Mouse (Mus musculus): Measurements from ENCODE around the gene Zscan26.
"Not testable (repeated sequence)": the region's sequence is repeated elsewhere in the genome, so short reads cannot be mapped to it uniquely, and the experiment has no call there.

The Zscan26 gene

GRCm38 (mm10) chr13:21453449-21453848 is at the start of gene Zscan26:
Gene Zscan26 (minus strand): TSS chr13:21453730.
- peak; percentile 68 for DNase-seq (ENCODE audit: low spot score)

DNA sequence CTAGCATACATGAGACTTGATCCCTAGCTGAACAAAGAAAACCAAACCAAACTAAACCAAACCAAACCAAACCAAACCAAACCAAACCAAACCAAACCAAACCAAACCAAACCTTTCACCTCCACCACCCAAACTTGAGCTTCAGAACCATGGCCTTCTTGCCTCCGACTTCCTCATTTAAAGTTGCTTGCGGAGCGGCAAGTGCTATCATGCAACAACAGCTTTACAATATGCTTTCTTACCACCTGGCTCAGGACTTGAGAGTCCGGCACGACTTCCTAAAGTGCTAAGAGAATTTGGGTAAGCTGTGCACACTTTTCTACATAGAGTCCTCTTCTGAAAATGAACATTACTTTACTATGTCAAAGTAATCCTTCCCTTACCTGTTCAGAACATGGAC is 48.8 kb upstream of the Zscan26 start:
- DNase-seq (ENCODE audit: low spot score): no peak

DNA sequence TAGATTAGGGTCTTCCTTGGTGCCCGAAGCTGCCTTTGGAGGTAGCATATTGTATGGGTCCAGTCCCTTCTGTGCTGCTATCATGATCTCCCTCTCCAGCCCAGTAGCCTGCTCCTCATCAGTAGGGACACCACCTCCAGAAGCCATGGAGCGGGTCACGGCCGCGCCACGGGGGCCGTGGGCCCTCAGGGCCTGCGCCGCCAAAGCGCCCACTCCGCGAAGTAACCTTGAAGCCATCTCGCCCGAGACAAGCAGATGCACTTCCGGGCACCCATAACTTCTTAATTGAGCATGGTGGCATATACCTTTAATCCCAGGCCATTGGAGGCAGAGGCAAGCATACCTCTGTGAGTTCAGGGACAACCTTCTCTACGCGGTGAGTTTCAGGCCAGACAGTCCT is 47.7 kb upstream of the Zscan26 start, which contains the start of gene Gm11273:
TSS of gene Gm11273 (minus strand) at position 237 of the 400 bp plus-strand sequence.
- DNase-seq (ENCODE audit: low spot score): not testable (repeated sequence)

DNA sequence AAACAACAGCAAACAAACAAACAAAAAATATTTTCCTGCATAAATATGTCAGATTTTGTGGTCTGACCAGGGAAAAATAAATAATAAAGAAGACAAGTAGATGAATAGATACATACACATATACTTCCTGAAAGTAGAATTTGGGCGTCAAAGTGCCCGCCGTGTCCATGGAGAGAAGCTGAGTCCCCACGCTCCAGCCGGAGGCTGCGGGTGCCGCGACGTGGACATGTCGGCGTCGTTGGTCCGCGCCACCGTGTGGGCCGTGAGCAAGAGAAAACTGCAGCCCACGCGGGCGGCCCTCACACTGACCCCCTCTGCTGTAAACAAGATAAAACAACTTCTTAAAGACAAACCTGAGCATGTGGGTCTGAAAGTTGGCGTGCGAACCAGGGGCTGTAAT is 41.5 kb upstream of the Zscan26 start, which contains the start of gene AK157302:
TSS of gene AK157302 (plus strand) at position 144 of the 400 bp plus-strand sequence.
- DNase-seq (ENCODE audit: low spot score): no peak

DNA sequence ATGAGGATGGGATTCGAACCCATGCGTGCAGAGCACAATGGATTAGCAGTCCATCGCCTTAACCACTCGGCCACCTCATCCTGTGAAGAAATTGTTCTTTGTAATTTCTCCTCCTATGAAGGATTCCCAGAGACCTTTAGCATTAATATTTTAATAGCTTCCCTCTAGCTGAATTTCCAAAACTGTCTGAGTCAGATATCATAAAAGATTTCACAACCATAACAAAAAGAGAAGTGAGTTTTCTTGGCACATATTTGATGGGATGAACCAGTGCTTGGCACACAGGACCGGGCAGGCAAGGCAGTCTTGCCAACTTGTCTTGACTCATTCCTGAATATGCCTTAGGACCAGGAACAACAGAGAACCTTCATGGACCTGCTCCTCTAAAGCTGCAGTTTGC is 39.3 kb upstream of the Zscan26 start:
- no peak for DNase-seq (ENCODE audit: low spot score)

DNA sequence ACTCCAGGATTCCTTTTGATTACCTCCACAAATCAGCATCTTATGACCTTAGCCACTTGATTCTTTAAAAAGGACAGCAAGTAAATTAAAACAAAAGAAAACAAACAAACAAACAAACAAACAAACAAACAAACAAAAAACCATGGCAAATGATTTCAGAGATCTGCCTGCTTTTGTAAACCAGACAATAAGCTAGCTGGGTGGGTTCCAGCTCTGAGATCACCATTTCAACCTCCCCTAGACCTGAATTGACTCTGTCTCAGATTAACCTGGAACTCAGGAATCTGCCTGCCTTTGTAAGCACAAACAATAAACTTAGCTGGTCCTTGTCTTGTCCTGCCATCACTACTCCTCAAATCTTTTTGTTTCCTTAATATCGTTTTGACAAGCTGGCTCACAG is 33.4 kb upstream of the Zscan26 start:
- DNase-seq (ENCODE audit: low spot score): no peak

DNA sequence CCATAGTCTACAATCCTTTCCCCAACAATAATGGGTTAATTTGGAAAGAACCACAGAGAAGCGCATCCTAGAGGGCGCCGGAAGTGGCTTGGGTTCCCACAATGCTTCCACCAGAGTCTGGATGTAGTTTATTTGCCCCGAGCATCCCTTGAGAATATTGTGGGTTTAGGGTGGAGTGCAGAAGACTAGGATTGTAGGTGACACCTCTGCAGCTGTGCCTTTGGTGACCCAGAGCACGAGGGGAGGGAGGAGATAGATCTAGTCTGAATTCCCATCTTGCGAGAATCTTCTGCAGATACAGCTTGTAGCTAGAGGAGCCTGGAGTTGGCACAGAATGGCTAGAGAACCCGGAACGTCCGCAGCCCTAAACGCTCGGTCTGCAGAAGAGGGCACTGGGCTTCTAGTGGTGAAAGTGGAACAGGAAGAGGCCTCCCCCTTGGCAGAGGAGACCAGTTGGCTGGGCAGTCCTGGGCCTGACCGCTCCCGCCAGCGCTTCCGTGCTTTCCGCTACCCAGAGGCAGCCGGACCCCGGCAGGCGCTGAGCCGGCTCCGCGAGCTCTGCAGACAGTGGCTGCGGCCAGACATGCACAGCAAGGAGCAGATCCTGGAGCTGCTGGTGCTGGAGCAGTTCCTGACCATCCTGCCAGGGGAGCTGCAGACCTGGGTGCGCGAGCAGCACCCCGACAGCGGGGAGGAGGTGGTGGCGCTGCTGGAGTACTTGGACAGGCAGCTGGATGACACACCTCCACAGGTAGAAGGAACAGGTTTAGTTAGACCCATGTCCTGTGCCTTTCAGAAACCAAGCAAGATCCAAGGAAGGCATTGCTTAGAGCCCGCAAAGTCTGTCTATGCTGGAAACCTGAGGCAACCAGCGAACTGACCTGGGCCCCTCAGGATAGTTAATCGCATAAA is 25.5 kb upstream of the Zscan26 start, which contains the start of the genes Zkscan4 and Gm10065:
TSS of gene Zkscan4 (plus strand) at position 149 of the 912 bp plus-strand sequence.
TSS of gene Gm10065 (minus strand) at position 683 of the 912 bp plus-strand sequence.
- DNase-seq (ENCODE audit: low spot score): peak; percentile 57

- DNase-seq (ENCODE audit: low spot score): no peak
These were observed 18.9 kb upstream of the Zscan26 start for GRCm38 (mm10) chr13:21472427-21472826.

DNA sequence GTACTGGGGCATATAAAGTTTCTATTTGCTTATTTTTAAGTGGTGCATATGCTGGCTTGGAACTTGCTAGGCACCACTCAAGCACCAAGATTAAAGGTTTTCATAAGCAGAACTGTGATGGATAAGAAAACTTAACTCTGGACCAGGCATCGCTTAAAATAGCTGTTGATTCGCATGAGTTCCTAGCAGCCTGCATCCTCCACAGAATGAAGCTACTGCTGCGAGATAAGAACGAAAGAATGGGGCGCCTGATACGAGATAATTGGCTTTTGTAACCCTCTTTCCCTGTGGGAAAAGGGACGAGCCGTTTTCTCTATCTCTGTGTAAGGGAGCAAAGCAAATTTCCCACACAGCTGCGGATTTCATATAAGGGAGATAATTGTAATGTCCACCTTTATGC is 15.6 kb upstream of the Zscan26 start:
- no peak for DNase-seq (ENCODE audit: low spot score)

DNA sequence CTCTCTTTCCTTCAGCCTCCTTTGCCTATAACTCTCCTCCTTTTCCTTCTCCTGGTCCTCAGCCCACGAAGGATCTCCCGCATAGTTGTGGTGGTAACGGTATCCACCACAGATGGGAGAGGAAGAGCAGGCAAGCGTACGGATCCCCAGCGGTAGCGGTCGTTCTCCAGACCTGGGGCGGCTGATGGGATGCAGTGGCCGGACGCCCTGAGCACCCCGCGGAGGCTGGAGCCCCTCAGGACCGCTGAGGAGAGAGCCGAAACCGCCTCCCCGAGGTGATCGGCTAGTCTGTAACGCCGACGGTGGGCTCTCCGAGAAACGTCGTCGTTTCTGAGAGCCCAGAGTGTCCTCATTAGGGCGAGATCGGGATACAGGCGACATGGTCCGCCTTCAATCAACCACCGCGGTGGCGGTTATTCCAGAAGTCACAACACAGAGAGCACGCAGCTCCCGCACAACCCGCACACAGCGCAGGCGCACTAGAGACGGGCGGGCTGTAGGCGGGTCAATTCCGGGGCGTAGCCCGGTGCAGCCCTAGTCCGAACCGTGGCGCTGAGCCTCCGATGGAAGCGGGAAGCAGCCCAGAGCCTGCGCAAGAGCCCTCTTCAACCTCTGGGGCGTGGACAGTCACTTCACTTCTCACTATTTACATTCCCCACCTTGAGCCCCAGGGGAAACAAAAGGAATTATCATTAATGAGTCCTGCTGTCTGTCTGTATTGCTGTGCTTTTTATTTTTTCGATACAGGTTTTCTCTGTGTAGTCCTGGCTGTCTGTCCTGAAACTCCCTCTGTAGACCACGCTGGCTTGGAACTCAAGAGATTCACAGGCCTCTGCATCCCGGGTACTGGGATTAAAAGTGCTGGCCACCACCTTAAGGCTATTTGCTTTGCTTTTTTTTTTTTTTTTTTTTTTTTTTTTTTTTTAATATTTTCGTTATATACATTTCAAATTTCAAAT is 14.8 kb upstream of the Zscan26 start, which contains the start of gene Nkapl:
TSS of gene Nkapl (minus strand) at position 449 of the 959 bp plus-strand sequence.
- peak; percentile 48 for DNase-seq (ENCODE audit: low spot score)

DNA sequence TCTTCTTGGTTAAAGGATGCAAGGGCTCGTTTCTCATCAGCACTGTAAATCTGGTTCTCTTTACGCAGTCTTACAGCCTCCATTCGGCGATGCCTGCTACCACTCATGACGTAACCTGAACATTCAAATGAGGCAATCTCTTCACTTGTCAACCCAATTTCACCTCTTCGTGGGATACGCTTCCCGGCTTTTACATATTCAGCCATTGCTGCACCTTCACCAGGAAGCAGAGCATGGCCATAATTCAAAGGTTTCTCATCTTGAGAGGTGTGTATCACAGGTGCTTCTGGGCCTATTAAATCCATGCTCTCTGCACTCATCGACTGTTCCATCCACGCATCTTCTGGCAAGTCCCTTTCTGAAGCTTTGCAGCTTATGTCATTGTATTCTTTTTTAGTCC is 13.8 kb upstream of the Zscan26 start:
- DNase-seq (ENCODE audit: low spot score): no peak

DNA sequence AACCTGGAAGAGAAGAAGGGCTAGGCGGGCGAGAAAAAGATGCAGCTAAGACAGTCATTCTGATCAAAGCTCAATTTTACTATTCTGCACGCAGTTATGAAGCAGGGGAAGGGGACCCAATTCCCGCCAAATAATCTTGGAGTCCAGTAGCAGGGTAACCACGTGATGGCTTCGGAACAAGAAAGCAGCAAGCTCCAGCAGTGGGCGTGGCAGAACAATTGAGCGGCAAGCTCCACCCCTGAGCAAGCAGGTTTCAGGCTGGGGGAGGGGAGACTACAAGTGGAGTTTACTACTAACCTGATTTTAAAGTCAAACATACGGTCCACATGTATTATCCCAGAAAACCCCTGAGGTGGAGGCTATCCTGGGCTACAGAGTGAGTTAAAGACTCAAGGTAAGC is 9.0 kb upstream of the Zscan26 start:
- not testable (repeated sequence) for DNase-seq (ENCODE audit: low spot score)

GRCm38 (mm10) chr13:21456347-21456746 is 2.8 kb upstream of the Zscan26 start:
- DNase-seq (ENCODE audit: low spot score): no peak

GRCm38 (mm10) chr13:21454133-21454532 is 603 bp upstream of the Zscan26 start:
- DNase-seq (ENCODE audit: low spot score): no peak

DNA sequence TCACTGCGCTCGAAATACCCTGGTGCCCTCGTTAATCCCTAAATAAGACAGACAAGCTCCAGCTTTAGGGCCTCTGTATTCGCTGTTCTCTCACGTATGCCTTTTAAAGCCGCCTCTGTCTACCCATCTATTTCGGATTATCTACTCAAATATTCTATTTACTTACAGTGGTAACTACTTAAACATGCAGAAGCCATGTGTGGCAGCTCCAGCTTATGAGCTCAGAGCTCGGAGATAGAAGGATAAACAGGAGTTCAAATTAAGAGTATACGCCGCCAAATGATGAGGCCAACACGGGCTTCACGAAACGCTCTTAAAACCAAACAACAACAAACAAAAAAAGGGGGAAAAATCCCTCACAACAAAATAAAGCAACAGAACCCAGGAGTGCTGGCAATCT is 488 bp downstream of the Zscan26 start:
- DNase-seq (ENCODE audit: low spot score): no peak

- DNase-seq (ENCODE audit: low spot score): no peak
These were observed 5.5 kb downstream of the Zscan26 start for GRCm38 (mm10) chr13:21447856-21448614.

GRCm38 (mm10) chr13:21446796-21447195 is 6.7 kb downstream of the Zscan26 start:
- no peak for DNase-seq (ENCODE audit: low spot score)

- DNase-seq (ENCODE audit: low spot score): no peak
These were observed 12.3 kb downstream of the Zscan26 start for GRCm38 (mm10) chr13:21441207-21441572.

- peak; percentile 47 for DNase-seq (ENCODE audit: low spot score)
These were observed 12.9 kb downstream of the Zscan26 start, which contains the start of gene Pgbd1 for GRCm38 (mm10) chr13:21440503-21441206. Gene Pgbd1 (minus strand): TSS chr13:21441058.

- DNase-seq (ENCODE audit: low spot score): no peak
These were observed 18.1 kb downstream of the Zscan26 start for GRCm38 (mm10) chr13:21435476-21435875.

GRCm38 (mm10) chr13:21427631-21428030 is 25.9 kb downstream of the Zscan26 start:
- DNase-seq (ENCODE audit: low spot score): no peak

Measured in left cerebral cortex, adult 11 months (tissue).